Mouse (Mus musculus) thymus, postnatal 0 days (tissue): Measurements from ENCODE around the gene Zbtb12. TPM values are rescaled to one million over a fixed set of nuclear protein-coding genes. Genes with fewer than 3 reads are reported as not detected.
A peak's percentile ranks its signal among the peaks of the same experiment; 100 is the strongest.
"Not testable (repeated sequence)": the region's sequence is repeated elsewhere in the genome, so short reads cannot be mapped to it uniquely, and the experiment has no call there.

Source experiments
- DNase-seq: peaks from one replicate; pipeline ENCODE4 v3.0.0-alpha.2; 2015; ENCODE audit warnings: low spot score
- polyA plus RNA-seq: library from polyadenylated mRNA; unstranded; fragments of >200 nt; fragmentation: Nextera tagmentation; extraction: Ambion mirVana; gene quantifications from 2 replicates; pipeline ENCODE4 v1.2.1, GENCODE M21; 2015

Zbtb12 gene
- polyA plus RNA-seq, 1 experiment from 2014 or later, result 1.6 TPM

GRCm38 (mm10) chr17:34900826-34901225, 21.5 kb downstream of the Zbtb12 start:
- not testable (repeated sequence) for DNase-seq

- DNase-seq, result not testable (repeated sequence)
Observed at GRCm38 (mm10) chr17:34901948-34902347, 22.7 kb downstream of the Zbtb12 start.

- DNase-seq, result no peak
Observed at GRCm38 (mm10) chr17:34902895-34903294, 23.6 kb downstream of the Zbtb12 start.

- DNase-seq, result no peak
Observed at GRCm38 (mm10) chr17:34910982-34911381, 31.7 kb downstream of the Zbtb12 start.

- peak; percentile 88 for DNase-seq
Observed at GRCm38 (mm10) chr17:34911945-34912351, 32.7 kb downstream of the Zbtb12 start.

GRCm38 (mm10) chr17:34913930-34914665, 34.8 kb downstream of the Zbtb12 start, which contains the start of gene Slc44a4:
Gene Slc44a4, plus strand, starts transcription at chr17:34914466.
- no peak for DNase-seq

GRCm38 (mm10) chr17:34915410-34915831, 36.1 kb downstream of the Zbtb12 start:
- DNase-seq, result no peak

GRCm38 (mm10) chr17:34916316-34916715, 37.0 kb downstream of the Zbtb12 start:
- no peak for DNase-seq

GRCm38 (mm10) chr17:34917188-34917587, 37.9 kb downstream of the Zbtb12 start:
- no peak for DNase-seq

GRCm38 (mm10) chr17:34922939-34923338, 43.7 kb downstream of the Zbtb12 start:
- DNase-seq, result peak; percentile 38

- no peak for DNase-seq
Observed at GRCm38 (mm10) chr17:34924258-34924657, 45.0 kb downstream of the Zbtb12 start.

- DNase-seq, result no peak
Observed at GRCm38 (mm10) chr17:34927306-34928019, 48.2 kb downstream of the Zbtb12 start.

- no peak for DNase-seq
Observed at GRCm38 (mm10) chr17:34928841-34929240, 49.6 kb downstream of the Zbtb12 start.

GRCm38 (mm10) chr17:34931061-34931734, 51.9 kb downstream of the Zbtb12 start, which contains the start of gene Neu1:
Gene Neu1, plus strand, starts transcription at chr17:34931253.
- peak; percentile 95 for DNase-seq

- DNase-seq, result peak; percentile 44
Observed at GRCm38 (mm10) chr17:34931735-34932098, 52.4 kb downstream of the Zbtb12 start.

GRCm38 (mm10) chr17:34932287-34932686, 53.0 kb downstream of the Zbtb12 start:
- no peak for DNase-seq

GRCm38 (mm10) chr17:34934031-34934430, 54.7 kb downstream of the Zbtb12 start:
- DNase-seq, result no peak

- no peak for DNase-seq
Observed at GRCm38 (mm10) chr17:34934830-34935229, 55.5 kb downstream of the Zbtb12 start.

- DNase-seq, result no peak
Observed at GRCm38 (mm10) chr17:34937960-34938505, 58.8 kb downstream of the Zbtb12 start.

- DNase-seq, result no peak
Observed at GRCm38 (mm10) chr17:34941344-34942041, 62.2 kb downstream of the Zbtb12 start.
